Mouse (Mus musculus) kidney, postnatal 0 days (tissue): Measurements from ENCODE around the gene Myt1l. TPM values are rescaled to one million over a fixed set of nuclear protein-coding genes. Genes with fewer than 3 reads are reported as not detected.

Source experiments
- ATAC-seq: fragments of 200-750 bp; cut with Nextera tagmentation; replicated peaks from 2 replicates; pipeline ENCODE4 v1.8.0; 2017; ENCODE audit warnings: low read depth, moderate number of reproducible peaks, moderate TSS enrichment, moderate library complexity; ENCODE audit not compliant: low FRiP score
- DNase-seq: peaks from one replicate; pipeline ENCODE4 v3.0.0-alpha.2; 2016; ENCODE audit warnings: low spot score
- H3K27ac ChIP-seq: fragments of 300-500 bp; sonication (generic); 2 replicates; pipeline ENCODE4 v1.5.1; 2014; ENCODE audit warnings: mild to moderate bottlenecking
- H3K27me3 ChIP-seq: fragments of 300-500 bp; sonication (generic); 2 replicates; pipeline ENCODE4 v1.6.1; 2014; ENCODE audit warnings: low read length, mixed read lengths; ENCODE audit not compliant: insufficient read depth
- H3K36me3 ChIP-seq: fragments of 300-500 bp; sonication (generic); 2 replicates; pipeline ENCODE4 v1.6.1; 2014; ENCODE audit warnings: low read length, mixed read lengths; ENCODE audit not compliant: insufficient read depth
- H3K4me1 ChIP-seq: fragments of 300-500 bp; sonication (generic); replicated peaks from 2 replicates; pipeline ENCODE4 v1.6.1; 2014; ENCODE audit warnings: antibody characterized with exemption, low read length, mixed read lengths; ENCODE audit not compliant: insufficient read depth
- H3K4me2 ChIP-seq: fragments of 300-500 bp; sonication (generic); 2 replicates; pipeline ENCODE4 v1.6.1; 2014; ENCODE audit warnings: mild to moderate bottlenecking, low read length, moderate library complexity, mixed read lengths
- H3K4me3 ChIP-seq: fragments of 300-500 bp; sonication (generic); replicated peaks from 2 replicates; pipeline ENCODE4 v1.5.1; 2014; ENCODE audit warnings: low read depth, low read length
- H3K9ac ChIP-seq: fragments of 300-500 bp; sonication (generic); 2 replicates; pipeline ENCODE4 v1.6.1; 2014; ENCODE audit warnings: low read depth, low read length
- H3K9me3 ChIP-seq: fragments of 300-500 bp; sonication (generic); replicated peaks from 2 replicates; pipeline ENCODE4 v1.6.1; 2016; ENCODE audit warnings: low read length, inconsistent platforms, mixed read lengths
- CTCF ChIP-seq: IDR thresholded peaks from 2 replicates; pipeline ENCODE4 v1.5.1; 2016; ENCODE audit warnings: antibody characterized with exemption, low read depth, mild to moderate bottlenecking, moderate library complexity
- whole genome bisulfite sequencing: fragments of 180-500 bp; shearing (Covaris S2); extraction: QIAGEN DNeasy Blood & Tissue Kit; methylation state at CpG from one replicate; pipeline ENCODE4 v1.1.7; 2014; 5-methylcytosine and 5-hydroxymethylcytosine counted together
- polyA plus RNA-seq: library from polyadenylated mRNA; unstranded; fragments of >200 nt; fragmentation: Nextera tagmentation; extraction: Ambion mirVana; gene quantifications from 2 replicates; pipeline ENCODE4 v1.2.1, GENCODE M21; 2015

The Myt1l gene
- polyA plus RNA-seq, 1 experiment from 2014 or later = 0.07 TPM

GRCm38 (mm10) chr12:29556901-29557300 is 28.7 kb downstream of the Myt1l start:
- Histone ChIP-seq H3K27me3 (no peaks in the 10 kb centered on the region), H3K4me2 (no peak overlapping the region), H3K9ac (no peak overlapping the region), H3K9me3 (no peaks in the 10 kb centered on the region), H3K4me3 (no peak overlapping the region), H3K4me1 (no peaks in the 10 kb centered on the region), H3K36me3 (no peaks in the 10 kb centered on the region), H3K27ac (no peak overlapping the region)
- 51% methylated on average over 6 of the region's 6 CpGs for WGBS
- DNase-seq (no peak), ATAC-seq (no peak)
- no peak for TF ChIP-seq CTCF

- DNase-seq = no peak
Measured at GRCm38 (mm10) chr12:29559769-29560168, 31.6 kb downstream of the Myt1l start.

GRCm38 (mm10) chr12:29561222-29561621 is 33.0 kb downstream of the Myt1l start:
- WGBS = 90% methylated on average over 2 of the region's 2 CpGs
- DNase-seq (no peak), ATAC-seq (no peak)
- Histone ChIP-seq H3K9ac (no peak overlapping the region), H3K9me3 (no peaks in the 10 kb centered on the region), H3K4me3 (no peak overlapping the region), H3K27me3 (no peaks in the 10 kb centered on the region), H3K27ac (no peak overlapping the region), H3K4me2 (no peak overlapping the region), H3K36me3 (no peaks in the 10 kb centered on the region), H3K4me1 (no peaks in the 10 kb centered on the region)
- TF ChIP-seq CTCF = no peak; the same call in 1 of the 2 replicates

More at GRCm38 (mm10) chr12:29559769-29560168, 31.6 kb downstream of the Myt1l start:
- no peak for ATAC-seq
- 84% methylated on average over 5 of the region's 5 CpGs for WGBS
- Histone ChIP-seq H3K4me2 (no peak overlapping the region), H3K27ac (no peak overlapping the region), H3K9ac (no peak overlapping the region), H3K36me3 (no peaks in the 10 kb centered on the region), H3K4me1 (no peaks in the 10 kb centered on the region), H3K4me3 (no peak overlapping the region), H3K9me3 (no peaks in the 10 kb centered on the region), H3K27me3 (no peaks in the 10 kb centered on the region)
- no peak for TF ChIP-seq CTCF

GRCm38 (mm10) chr12:29569311-29569710 is 41.1 kb downstream of the Myt1l start:
- ATAC-seq (no peak), DNase-seq (no peak)
- no peak overlapping the region for H3K4me2 ChIP-seq
- no peak for TF ChIP-seq CTCF
- no peaks in the 10 kb centered on the region for H3K9me3 ChIP-seq
- no peak overlapping the region for H3K9ac ChIP-seq
- no peaks in the 10 kb centered on the region for H3K4me1 ChIP-seq
- no peaks in the 10 kb centered on the region for H3K27me3 ChIP-seq
- H3K27ac ChIP-seq = no peak overlapping the region
- H3K4me3 ChIP-seq = no peak overlapping the region
- H3K36me3 ChIP-seq = no peaks in the 10 kb centered on the region
- WGBS = 71% methylated on average over 7 of the region's 7 CpGs

DNA sequence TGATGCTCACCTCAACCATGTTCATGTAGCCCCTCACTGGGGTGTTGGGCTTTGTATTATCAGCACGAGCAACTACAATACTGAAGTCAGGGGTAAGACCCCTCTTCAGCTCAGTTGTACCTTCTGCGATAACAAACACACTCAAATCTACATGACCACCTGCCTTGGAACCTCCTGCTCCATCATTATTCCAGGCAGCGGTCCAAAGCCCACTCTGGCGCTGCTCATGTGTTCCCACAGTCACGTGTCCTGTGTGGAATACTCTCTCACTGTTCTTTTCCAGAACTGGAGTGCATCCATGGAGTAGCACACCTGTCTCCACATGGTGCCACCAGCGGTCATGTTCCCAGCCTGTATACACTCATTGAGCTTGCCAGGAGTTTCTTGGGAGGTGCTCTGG is 42.2 kb downstream of the Myt1l start:
- no peak overlapping the region for H3K4me2 ChIP-seq
- 86% methylated on average over 6 of the region's 6 CpGs for WGBS
- DNase-seq (no peak), ATAC-seq (no peak)
- no peaks in the 10 kb centered on the region for H3K27me3 ChIP-seq
- H3K4me1 ChIP-seq = no peaks in the 10 kb centered on the region
- H3K9ac ChIP-seq = no peak overlapping the region
- H3K27ac ChIP-seq = no peak overlapping the region
- H3K4me3 ChIP-seq = no peak overlapping the region
- H3K36me3 ChIP-seq = no peaks in the 10 kb centered on the region
- no peak for TF ChIP-seq CTCF
- no peaks in the 10 kb centered on the region for H3K9me3 ChIP-seq

- Histone ChIP-seq H3K9ac (no peak overlapping the region), H3K27ac (no peak overlapping the region), H3K27me3 (no peaks in the 10 kb centered on the region), H3K9me3 (no peaks in the 10 kb centered on the region), H3K4me3 (no peak overlapping the region), H3K4me2 (no peak overlapping the region), H3K4me1 (no peaks in the 10 kb centered on the region), H3K36me3 (no peaks in the 10 kb centered on the region)
- TF ChIP-seq CTCF = no peak
- 80% methylated on average over 5 of the region's 5 CpGs for WGBS
- no peak for DNase-seq
- ATAC-seq = no peak
Measured at GRCm38 (mm10) chr12:29571613-29572012, 43.4 kb downstream of the Myt1l start.

GRCm38 (mm10) chr12:29593787-29594186 is 65.6 kb downstream of the Myt1l start:
- DNase-seq = no peak
- Histone ChIP-seq H3K4me3 (no peak overlapping the region), H3K27ac (no peak overlapping the region), H3K36me3 (no peaks in the 10 kb centered on the region), H3K27me3 (no peaks in the 10 kb centered on the region), H3K9me3 (no peaks in the 10 kb centered on the region), H3K4me2 (no peak overlapping the region), H3K4me1 (no peaks in the 10 kb centered on the region), H3K9ac (no peak overlapping the region)
- TF ChIP-seq CTCF = no peak
- no peak for ATAC-seq
- WGBS = 71% methylated on average over 1 of the region's 1 CpGs
